Mouse (Mus musculus) E14TG2a.4 (cell line): Measurements from ENCODE around the gene Dab2ip.

Source experiments
- CTCF ChIP-seq: conservative IDR thresholded peaks from 2 replicates; pipeline ENCODE4 v1.5.1; 2014; ENCODE audit warnings: low read length
- POU5F1 ChIP-seq: IDR thresholded peaks from 2 replicates; pipeline ENCODE4 v1.6.1; 2014; ENCODE audit warnings: low read length, borderline replicate concordance

DNA sequence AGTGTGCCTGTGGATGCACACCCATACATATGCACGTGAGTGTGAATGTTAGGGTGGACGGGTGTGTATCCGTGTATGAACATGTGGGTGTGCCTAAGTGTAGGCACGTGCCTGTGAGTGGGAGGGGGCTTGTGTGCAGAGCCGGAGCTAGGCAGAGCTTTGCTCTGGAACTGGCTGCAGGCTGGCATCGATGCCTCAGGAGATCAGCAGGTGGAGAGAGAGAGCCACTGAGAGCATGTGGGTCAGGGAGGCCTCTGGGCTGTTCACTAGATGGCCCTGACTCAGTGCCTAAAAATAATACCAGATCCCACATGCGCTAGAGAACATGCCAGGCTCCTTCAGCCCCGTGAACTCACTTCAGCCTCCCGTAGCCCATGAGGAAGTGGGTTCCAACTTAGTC, 51.3 kb downstream of the Dab2ip start:
- TF ChIP-seq CTCF: no peak
- TF ChIP-seq POU5F1: no peak
